Mouse (Mus musculus): ENCODE measurements at regions not wholly inside any gene's neighbourhood (a gene's known extent, or its start where the extent isn't known, plus 50 kb on each side); places are given as distances from the start of the nearest gene placed in this dataset.

- TF ChIP-seq POLR2A (IDR thresholded peaks at IDR 0.05; ENCODE audit: control insufficient read depth, low read depth, low read length) = no peak
- TF ChIP-seq CTCF (IDR thresholded peaks at IDR 0.05; ENCODE audit: control insufficient read depth, insufficient read depth, insufficient replicate concordance, low read depth, low read length) = no peak
Measured at GRCm38 (mm10) chr13:53634637-53635203, 161.8 kb upstream of the Msx2 start.
